Mouse (Mus musculus) lung, embryonic 16.5 days (tissue): ENCODE results near the gene Aifm1. TPM values are rescaled to one million over a fixed set of nuclear protein-coding genes. Genes with fewer than 3 reads are reported as not detected.

Source experiments
- ATAC-seq: fragments of 200-750 bp; cut with Nextera tagmentation; 2 replicates; pipeline ENCODE4 v1.8.0; 2017; ENCODE audit warnings: low read depth, mild to moderate bottlenecking, moderate library complexity
- H3K27ac ChIP-seq: fragments of 300-500 bp; sonication (generic); 2 replicates; pipeline ENCODE4 v1.5.1; 2014; ENCODE audit warnings: mild to moderate bottlenecking, control low read depth, low read length
- H3K27me3 ChIP-seq: fragments of 300-500 bp; sonication (generic); 2 replicates; pipeline ENCODE4 v1.6.1; 2014; ENCODE audit warnings: low read depth, low read length, mixed read lengths; ENCODE audit not compliant: control insufficient read depth, insufficient read depth
- H3K36me3 ChIP-seq: fragments of 300-500 bp; sonication (generic); 2 replicates; pipeline ENCODE4 v1.6.1; 2014; ENCODE audit warnings: low read length; ENCODE audit not compliant: control insufficient read depth, insufficient read depth
- H3K4me1 ChIP-seq: fragments of 300-500 bp; sonication (generic); replicated peaks from 2 replicates; pipeline ENCODE4 v1.6.1; 2014; ENCODE audit warnings: low read length, mixed read lengths; ENCODE audit not compliant: control insufficient read depth, insufficient read depth
- H3K4me2 ChIP-seq: fragments of 300-500 bp; sonication (generic); 2 replicates; pipeline ENCODE4 v1.6.1; 2014; ENCODE audit warnings: low read depth, low read length, control low read depth
- H3K4me3 ChIP-seq: fragments of 300-500 bp; sonication (generic); 2 replicates; pipeline ENCODE4 v1.5.1; 2014; ENCODE audit warnings: mild to moderate bottlenecking, low read length, control low read depth
- H3K9ac ChIP-seq: fragments of 300-500 bp; sonication (generic); 2 replicates; pipeline ENCODE4 v1.6.1; 2014; ENCODE audit warnings: low read length, control low read depth
- H3K9me3 ChIP-seq: fragments of 300-500 bp; sonication (generic); 2 replicates; pipeline ENCODE4 v1.6.1; 2016; ENCODE audit warnings: low read length; ENCODE audit not compliant: control insufficient read depth
- WGBS: fragments of 180-500 bp; shearing (Covaris S2); extraction: QIAGEN DNeasy Blood & Tissue Kit; methylation state at CpG from one replicate; pipeline ENCODE4 v1.1.7; 2014; 5-methylcytosine and 5-hydroxymethylcytosine counted together
- polyA plus RNA-seq: library from polyadenylated mRNA; unstranded; fragments of >200 nt; fragmentation: Nextera tagmentation; extraction: Ambion mirVana; gene quantifications from 2 replicates; pipeline ENCODE4 v1.2.1, GENCODE M21; 2015

The Aifm1 gene
- polyA plus RNA-seq, 1 experiment from 2014 or later = 60.5 TPM

DNA sequence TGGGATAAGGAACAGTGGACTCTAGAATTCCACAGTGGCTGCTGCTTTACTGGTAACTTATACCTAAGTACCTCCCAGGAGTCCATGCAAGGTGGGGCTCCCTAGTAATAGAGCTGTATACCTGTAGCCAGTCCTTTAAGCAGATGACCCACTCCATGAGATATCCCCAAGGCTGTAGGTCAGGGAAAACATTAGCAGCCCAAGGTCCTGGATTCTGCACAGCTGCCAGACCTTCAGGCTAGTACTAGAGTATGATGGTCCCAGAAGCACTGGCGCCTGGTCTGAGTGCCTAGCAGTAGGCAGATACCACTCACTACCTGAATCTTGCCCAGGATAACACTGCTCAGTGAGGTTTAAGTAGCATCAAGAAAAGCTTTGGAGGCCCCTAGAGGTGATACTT, 79.1 kb downstream of the Aifm1 start:
- Histone ChIP-seq H3K27ac (no peak overlapping the region), H3K4me3 (no peak overlapping the region), H3K9ac (no peak overlapping the region), H3K36me3 (no peaks in the 10 kb centered on the region), H3K4me2 (no peak overlapping the region), H3K9me3 (no peaks in the 10 kb centered on the region), H3K27me3 (no peaks in the 10 kb centered on the region), H3K4me1 (peaks cover 2% of the 10 kb centered on the region; the same call in 1 of the 2 replicates)
- 78% methylated on average over 1 of the region's 1 CpGs for WGBS
- no peak for ATAC-seq

DNA sequence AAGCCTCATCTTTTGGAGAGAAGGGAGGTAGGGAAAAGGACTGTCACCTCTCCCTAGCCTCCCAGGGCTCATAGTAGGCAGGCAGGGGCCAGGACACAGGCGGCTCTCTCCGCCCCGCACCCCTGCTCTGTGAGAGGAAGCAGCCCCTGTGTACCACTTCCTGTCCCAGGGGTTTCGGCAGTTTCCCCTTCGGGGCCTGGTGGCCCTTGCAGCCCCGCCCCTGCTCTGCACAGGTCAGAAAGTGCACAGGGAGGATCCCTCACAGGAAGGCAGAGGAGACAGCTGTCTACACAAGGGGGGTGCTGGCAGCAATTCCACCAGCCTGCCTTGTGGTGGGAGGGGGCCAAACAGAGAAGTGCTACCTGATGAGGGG, 79.8 kb downstream of the Aifm1 start:
- no peak overlapping the region for H3K27ac ChIP-seq
- no peaks in the 10 kb centered on the region for H3K27me3 ChIP-seq
- no peak overlapping the region for H3K9ac ChIP-seq
- no peak overlapping the region for H3K4me2 ChIP-seq
- peak; percentile 77 for ATAC-seq
- H3K9me3 ChIP-seq = no peaks in the 10 kb centered on the region
- no peaks in the 10 kb centered on the region; the same call in none of the 2 replicates for H3K4me1 ChIP-seq
- 54% methylated on average over 4 of the region's 6 CpGs for WGBS
- no peaks in the 10 kb centered on the region for H3K36me3 ChIP-seq
- H3K4me3 ChIP-seq = no peak overlapping the region

- no peaks in the 10 kb centered on the region for H3K36me3 ChIP-seq
- H3K9me3 ChIP-seq = no peaks in the 10 kb centered on the region
- H3K4me2 ChIP-seq = no peak overlapping the region
- 65% methylated on average over 15 of the region's 15 CpGs for WGBS
- H3K27ac ChIP-seq = no peak overlapping the region
- no peak for ATAC-seq
- no peak overlapping the region for H3K4me3 ChIP-seq
- H3K4me1 ChIP-seq = no peaks in the 10 kb centered on the region; the same call in none of the 2 replicates
- no peak overlapping the region for H3K9ac ChIP-seq
- no peaks in the 10 kb centered on the region for H3K27me3 ChIP-seq
Observed at GRCm38 (mm10) chrX:48432599-48433526, 80.5 kb downstream of the Aifm1 start.

GRCm38 (mm10) chrX:48429538-48429937, 83.8 kb downstream of the Aifm1 start:
- no peaks in the 10 kb centered on the region for H3K27me3 ChIP-seq
- no peak overlapping the region for H3K9ac ChIP-seq
- H3K4me3 ChIP-seq = no peak overlapping the region
- no peaks in the 10 kb centered on the region for H3K36me3 ChIP-seq
- 30% methylated on average over 6 of the region's 6 CpGs for WGBS
- peak; percentile 50; the same call in 1 of the 2 replicates for ATAC-seq
- peaks cover 6% of the 10 kb centered on the region for H3K4me1 ChIP-seq
- H3K4me2 ChIP-seq = no peak overlapping the region
- H3K27ac ChIP-seq = peak overlapping the region; percentile 4; the same call in 1 of the 2 replicates
- H3K9me3 ChIP-seq = no peaks in the 10 kb centered on the region

DNA sequence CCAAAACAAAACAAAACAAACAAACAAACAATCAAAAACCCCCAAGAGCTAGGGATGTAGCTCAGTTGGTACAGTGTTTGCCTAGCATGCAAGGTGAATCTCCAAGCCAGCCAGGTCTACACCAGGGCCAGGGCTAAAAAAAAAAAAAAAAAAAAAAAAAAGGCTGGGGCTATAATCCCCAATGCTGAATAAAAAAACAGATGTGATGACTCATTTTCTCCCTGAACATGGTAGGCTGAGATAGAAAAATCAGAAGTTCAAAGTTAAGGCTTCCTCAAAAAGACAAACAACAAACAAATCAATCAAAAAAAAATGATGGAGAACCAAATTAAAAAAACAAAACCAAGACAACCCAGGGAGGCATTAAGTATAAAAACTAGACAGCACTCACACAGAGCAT, 84.3 kb downstream of the Aifm1 start:
- Histone ChIP-seq H3K4me2 (no peak overlapping the region), H3K27me3 (no peaks in the 10 kb centered on the region), H3K9me3 (no peaks in the 10 kb centered on the region), H3K36me3 (no peaks in the 10 kb centered on the region), H3K27ac (0 out of 2 replicates have a peak overlapping the region, but pooled peaks have one; percentile 4), H3K4me1 (peaks cover 6% of the 10 kb centered on the region), H3K4me3 (no peak overlapping the region), H3K9ac (no peak overlapping the region)
- ATAC-seq = no peak

DNA sequence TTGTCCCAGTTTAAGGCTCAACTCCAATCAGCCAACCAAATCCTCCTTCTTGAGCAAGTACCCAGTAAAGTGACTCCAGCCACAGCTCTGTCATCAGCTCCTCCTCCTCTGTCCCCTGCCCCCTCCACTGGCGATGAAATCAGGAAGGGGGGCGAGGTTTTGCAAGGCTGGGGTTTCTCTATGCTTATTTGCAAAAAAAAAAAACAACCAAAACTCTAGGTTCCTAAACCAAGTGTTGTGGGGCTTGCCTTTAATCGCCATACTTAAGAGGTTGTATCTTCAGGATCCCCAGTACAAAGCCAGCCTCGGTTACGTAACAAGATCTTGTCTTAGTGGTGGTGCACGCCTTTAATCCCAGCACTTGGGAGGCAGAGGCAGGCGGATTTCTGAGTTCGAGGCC, 84.7 kb downstream of the Aifm1 start:
- H3K27ac ChIP-seq = no peak overlapping the region
- H3K4me2 ChIP-seq = no peak overlapping the region
- ATAC-seq = no peak
- H3K27me3 ChIP-seq = no peaks in the 10 kb centered on the region
- no peak overlapping the region for H3K9ac ChIP-seq
- H3K4me3 ChIP-seq = no peak overlapping the region
- H3K4me1 ChIP-seq = peaks cover 6% of the 10 kb centered on the region
- H3K36me3 ChIP-seq = no peaks in the 10 kb centered on the region
- H3K9me3 ChIP-seq = no peaks in the 10 kb centered on the region
- WGBS = 80% methylated on average over 8 of the region's 8 CpGs

- Histone ChIP-seq H3K4me2 (no peak overlapping the region), H3K4me1 (peaks cover 6% of the 10 kb centered on the region), H3K36me3 (no peaks in the 10 kb centered on the region), H3K9ac (no peak overlapping the region), H3K27ac (peak overlapping the region; percentile 49), H3K27me3 (no peaks in the 10 kb centered on the region), H3K4me3 (no peak overlapping the region), H3K9me3 (no peaks in the 10 kb centered on the region)
- 48% methylated on average over 6 of the region's 6 CpGs for WGBS
- peak; percentile 46 for ATAC-seq
Observed at GRCm38 (mm10) chrX:48428241-48428640, 85.1 kb downstream of the Aifm1 start.

DNA sequence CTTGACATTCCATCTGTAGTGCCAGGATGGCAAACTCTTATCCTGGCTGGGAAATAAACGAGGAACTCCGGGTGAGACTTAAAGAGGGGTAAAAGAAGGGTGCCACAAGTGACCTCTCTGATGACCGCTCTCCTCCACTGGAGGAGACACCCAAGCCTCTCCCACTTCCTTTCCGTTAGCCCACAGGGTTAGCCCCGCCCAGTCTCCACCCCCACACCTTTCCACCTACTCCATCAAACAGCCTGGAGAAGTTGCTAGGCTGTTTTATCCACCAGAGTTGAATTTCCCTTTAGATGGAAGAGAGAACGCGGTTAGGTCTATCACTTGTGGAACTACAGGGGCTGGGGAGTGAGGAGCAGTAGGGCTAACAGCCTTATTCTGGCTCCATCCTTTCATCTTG, 88.1 kb downstream of the Aifm1 start:
- Histone ChIP-seq H3K4me2 (no peak overlapping the region), H3K4me1 (peaks cover 6% of the 10 kb centered on the region), H3K4me3 (no peak overlapping the region), H3K9me3 (no peaks in the 10 kb centered on the region), H3K27me3 (no peaks in the 10 kb centered on the region), H3K27ac (no peak overlapping the region), H3K36me3 (no peaks in the 10 kb centered on the region), H3K9ac (no peak overlapping the region)
- WGBS = 50% methylated on average over 7 of the region's 7 CpGs
- ATAC-seq = no peak
